Mouse (Mus musculus) hindbrain, embryonic 16.5 days (tissue): ENCODE measurements around the gene Tmem131l. TPM values are rescaled to one million over a fixed set of nuclear protein-coding genes. Genes with fewer than 3 reads are reported as not detected.

Experiments used
- ATAC-seq: fragments of 200-750 bp; cut with Nextera tagmentation; 2 replicates; pipeline ENCODE4 v1.8.0; 2017; ENCODE audit warnings: moderate TSS enrichment, moderate library complexity
- H3K27ac ChIP-seq: fragments of 300-500 bp; sonication (generic); 2 replicates; pipeline ENCODE4 v1.5.1; 2014; ENCODE audit warnings: low read depth, mild to moderate bottlenecking, control low read depth, low read length, moderate library complexity
- H3K27me3 ChIP-seq: fragments of 300-500 bp; sonication (generic); replicated peaks from 2 replicates; pipeline ENCODE4 v1.6.1; 2014; ENCODE audit warnings: low read length; ENCODE audit not compliant: control insufficient read depth, insufficient read depth
- H3K36me3 ChIP-seq: fragments of 300-500 bp; sonication (generic); 2 replicates; pipeline ENCODE4 v1.6.1; 2014; ENCODE audit warnings: mild to moderate bottlenecking, low read length, moderate library complexity, mixed read lengths; ENCODE audit not compliant: control insufficient read depth, insufficient read depth
- H3K4me1 ChIP-seq: fragments of 300-500 bp; sonication (generic); 2 replicates; pipeline ENCODE4 v1.6.1; 2014; ENCODE audit warnings: low read depth, low read length; ENCODE audit not compliant: control insufficient read depth, insufficient read depth
- H3K4me2 ChIP-seq: fragments of 300-500 bp; sonication (generic); 2 replicates; pipeline ENCODE4 v1.6.1; 2014; ENCODE audit warnings: mild to moderate bottlenecking, low read length, control low read depth, moderate library complexity
- H3K4me3 ChIP-seq: fragments of 300-500 bp; sonication (generic); 2 replicates; pipeline ENCODE4 v1.5.1; 2014; ENCODE audit warnings: mild to moderate bottlenecking, low read length, control low read depth, moderate library complexity
- H3K9ac ChIP-seq: fragments of 300-500 bp; sonication (generic); 2 replicates; pipeline ENCODE4 v1.6.1; 2014; ENCODE audit warnings: low read depth, mild to moderate bottlenecking, control low read depth, low read length, moderate library complexity
- H3K9me3 ChIP-seq: fragments of 300-500 bp; sonication (generic); 2 replicates; pipeline ENCODE4 v1.6.1; 2014; ENCODE audit warnings: mild to moderate bottlenecking, low read length, moderate library complexity; ENCODE audit not compliant: control insufficient read depth
- WGBS: fragments of 180-500 bp; shearing (Covaris S2); extraction: QIAGEN DNeasy Blood & Tissue Kit; methylation state at CpG from one replicate; pipeline ENCODE4 v1.1.7; 2014; 5-methylcytosine and 5-hydroxymethylcytosine counted together
- polyA plus RNA-seq: library from polyadenylated mRNA; unstranded; fragments of >200 nt; fragmentation: Nextera tagmentation; extraction: Ambion mirVana; gene quantifications from 2 replicates; pipeline ENCODE4 v1.2.1, GENCODE M21; 2015

Tmem131l gene
- polyA plus RNA-seq, 1 experiment from 2014 or later = 34.6 TPM

- Histone ChIP-seq H3K27me3 (no peaks in the 10 kb centered on the region), H3K9ac (no peak overlapping the region), H3K9me3 (no peaks in the 10 kb centered on the region), H3K27ac (no peak overlapping the region), H3K4me1 (peaks cover 6% of the 10 kb centered on the region), H3K36me3 (0 out of 2 replicates have a peak, but pooled peaks cover 5% of the 10 kb centered on the region), H3K4me2 (no peak overlapping the region), H3K4me3 (no peak overlapping the region)
- 72% methylated on average over 8 of the region's 8 CpGs for WGBS
- ATAC-seq = no peak
These were observed 12.2 kb downstream of the Tmem131l start for GRCm38 (mm10) chr3:84027691-84028159.

- Histone ChIP-seq H3K27ac (no peak overlapping the region), H3K36me3 (no peaks in the 10 kb centered on the region), H3K4me3 (no peak overlapping the region), H3K27me3 (no peaks in the 10 kb centered on the region), H3K9ac (no peak overlapping the region), H3K4me1 (peaks cover 8% of the 10 kb centered on the region), H3K4me2 (no peak overlapping the region), H3K9me3 (no peaks in the 10 kb centered on the region)
- WGBS = 57% methylated on average over 12 of the region's 12 CpGs
- 0 out of 2 replicates have a peak, but pooled peaks have one; percentile 32 for ATAC-seq
These were observed 15.4 kb downstream of the Tmem131l start for GRCm38 (mm10) chr3:84024512-84025072.

GRCm38 (mm10) chr3:84022723-84023122 lies 17.3 kb downstream of the Tmem131l start:
- H3K9me3 ChIP-seq = no peaks in the 10 kb centered on the region
- H3K4me1 ChIP-seq = peaks cover 8% of the 10 kb centered on the region
- 0 out of 2 replicates have a peak, but pooled peaks have one; percentile 31 for ATAC-seq
- no peak overlapping the region for H3K4me3 ChIP-seq
- no peak overlapping the region for H3K4me2 ChIP-seq
- H3K9ac ChIP-seq = no peak overlapping the region
- no peak overlapping the region for H3K27ac ChIP-seq
- H3K36me3 ChIP-seq = no peaks in the 10 kb centered on the region
- H3K27me3 ChIP-seq = no peaks in the 10 kb centered on the region
- 64% methylated on average over 5 of the region's 5 CpGs for WGBS

- Histone ChIP-seq H3K36me3 (no peaks in the 10 kb centered on the region), H3K4me1 (peaks cover 8% of the 10 kb centered on the region), H3K27ac (no peak overlapping the region), H3K4me2 (no peak overlapping the region), H3K27me3 (no peaks in the 10 kb centered on the region), H3K9ac (no peak overlapping the region), H3K4me3 (no peak overlapping the region), H3K9me3 (no peaks in the 10 kb centered on the region)
- ATAC-seq = no peak
- WGBS = 85% methylated on average over 6 of the region's 6 CpGs
These were observed 17.8 kb downstream of the Tmem131l start for GRCm38 (mm10) chr3:84022201-84022584.

GRCm38 (mm10) chr3:84021217-84022200 lies 18.5 kb downstream of the Tmem131l start:
- Histone ChIP-seq H3K9ac (no peak overlapping the region), H3K4me1 (peaks cover 8% of the 10 kb centered on the region), H3K9me3 (no peaks in the 10 kb centered on the region), H3K27me3 (no peaks in the 10 kb centered on the region), H3K4me3 (no peak overlapping the region), H3K27ac (no peak overlapping the region), H3K36me3 (no peaks in the 10 kb centered on the region), H3K4me2 (no peak overlapping the region)
- WGBS = 56% methylated on average over 8 of the region's 8 CpGs
- ATAC-seq = 0 out of 2 replicates have a peak, but pooled peaks have one; percentile 13

GRCm38 (mm10) chr3:84020528-84020927 lies 19.4 kb downstream of the Tmem131l start:
- no peak overlapping the region for H3K27ac ChIP-seq
- no peak overlapping the region for H3K4me2 ChIP-seq
- H3K9ac ChIP-seq = no peak overlapping the region
- no peak for ATAC-seq
- no peaks in the 10 kb centered on the region for H3K27me3 ChIP-seq
- 45% methylated on average over 3 of the region's 3 CpGs for WGBS
- no peak overlapping the region for H3K4me3 ChIP-seq
- no peaks in the 10 kb centered on the region for H3K9me3 ChIP-seq
- peaks cover 8% of the 10 kb centered on the region for H3K4me1 ChIP-seq
- no peaks in the 10 kb centered on the region for H3K36me3 ChIP-seq

GRCm38 (mm10) chr3:84015484-84016016 lies 24.4 kb downstream of the Tmem131l start:
- Histone ChIP-seq H3K9ac (no peak overlapping the region), H3K4me3 (no peak overlapping the region), H3K36me3 (0 out of 2 replicates have a peak, but pooled peaks cover 6% of the 10 kb centered on the region), H3K9me3 (no peaks in the 10 kb centered on the region), H3K4me2 (no peak overlapping the region), H3K27me3 (no peaks in the 10 kb centered on the region), H3K27ac (no peak overlapping the region), H3K4me1 (no peaks in the 10 kb centered on the region)
- ATAC-seq = no peak
- 83% methylated on average over 4 of the region's 4 CpGs for WGBS

- no peaks in the 10 kb centered on the region for H3K27me3 ChIP-seq
- no peaks in the 10 kb centered on the region for H3K9me3 ChIP-seq
- WGBS = 81% methylated on average over 5 of the region's 5 CpGs
- H3K4me3 ChIP-seq = no peak overlapping the region
- 0 out of 2 replicates have a peak, but pooled peaks cover 6% of the 10 kb centered on the region for H3K36me3 ChIP-seq
- H3K4me1 ChIP-seq = no peaks in the 10 kb centered on the region
- H3K4me2 ChIP-seq = no peak overlapping the region
- no peak overlapping the region for H3K27ac ChIP-seq
- no peak for ATAC-seq
- H3K9ac ChIP-seq = no peak overlapping the region
These were observed 28.8 kb downstream of the Tmem131l start for GRCm38 (mm10) chr3:84010995-84011663.
